Mouse (Mus musculus) heart, embryonic 14.5 days (tissue): Measurements from ENCODE around the gene Col6a6. TPM values are rescaled to one million over a fixed set of nuclear protein-coding genes. Genes with fewer than 3 reads are reported as not detected.

Experiments
- ATAC-seq: fragments of 200-750 bp; cut with Nextera tagmentation; 2 replicates; pipeline ENCODE4 v1.8.0; 2017; ENCODE audit warnings: low read depth, moderate TSS enrichment; ENCODE audit not compliant: insufficient number of reproducible peaks, insufficient read depth, low FRiP score
- H3K27ac ChIP-seq, 2 experiments: fragments of 200-500 bp in 1 of 2; fragments of 300-500 bp in 1 of 2; sonication (generic) in 1 of 2; replicated peaks in 1 of 2; 2 replicates each; pipeline ENCODE4 v1.5.1; 2012 to 2014; ENCODE audit warnings: low read depth in 2 of 2, low read length in 2 of 2, control low read depth in 1 of 2, mild to moderate bottlenecking in 1 of 2, mixed read lengths in 1 of 2; ENCODE audit not compliant: control insufficient read depth in 1 of 2, insufficient read depth in 1 of 2
- H3K27me3 ChIP-seq: fragments of 300-500 bp; sonication (generic); 2 replicates; pipeline ENCODE4 v1.6.1; 2014; ENCODE audit warnings: mild to moderate bottlenecking, low read length, control low read depth; ENCODE audit not compliant: control insufficient read depth, insufficient read depth
- H3K36me3 ChIP-seq: fragments of 300-500 bp; sonication (generic); 2 replicates; pipeline ENCODE4 v1.6.1; 2014; ENCODE audit warnings: mild to moderate bottlenecking, control low read depth, low read length, mixed read lengths; ENCODE audit not compliant: control insufficient read depth, insufficient read depth
- H3K4me1 ChIP-seq, 2 experiments: fragments of 200-500 bp in 1 of 2; fragments of 300-500 bp in 1 of 2; sonication (generic) in 1 of 2; 2 replicates each; pipeline ENCODE4 v1.6.1; 2012 to 2014; ENCODE audit warnings: low read length in 2 of 2, control low read depth in 1 of 2, mixed read lengths in 1 of 2; ENCODE audit not compliant: control insufficient read depth in 2 of 2, insufficient read depth in 2 of 2
- H3K4me2 ChIP-seq: fragments of 300-500 bp; sonication (generic); 2 replicates; pipeline ENCODE4 v1.6.1; 2014; ENCODE audit warnings: mild to moderate bottlenecking, low read length
- H3K4me3 ChIP-seq, 2 experiments: fragments of 200-500 bp in 1 of 2; fragments of 300-500 bp in 1 of 2; sonication (generic) in 1 of 2; 2 replicates each; pipeline ENCODE4 v1.5.1; 2012 to 2014; ENCODE audit warnings: low read length in 2 of 2, mild to moderate bottlenecking in 2 of 2, control low read depth in 1 of 2, low read depth in 1 of 2, moderate library complexity in 1 of 2; ENCODE audit not compliant: control insufficient read depth in 1 of 2, insufficient read depth in 1 of 2
- H3K9ac ChIP-seq: fragments of 300-500 bp; sonication (generic); 2 replicates; pipeline ENCODE4 v1.6.1; 2014; ENCODE audit warnings: mild to moderate bottlenecking, low read length
- H3K9me3 ChIP-seq: fragments of 300-500 bp; sonication (generic); 2 replicates; pipeline ENCODE4 v1.6.1; 2016; ENCODE audit warnings: low read length, control low read depth; ENCODE audit not compliant: control insufficient read depth
- whole genome bisulfite sequencing: fragments of 180-500 bp; shearing (Covaris S2); extraction: QIAGEN DNeasy Blood & Tissue Kit; methylation state at CpG from one replicate; pipeline ENCODE4 v1.1.7; 2014; 5-methylcytosine and 5-hydroxymethylcytosine counted together
- polyA plus RNA-seq: library from polyadenylated mRNA; unstranded; fragments of >200 nt; fragmentation: Nextera tagmentation; extraction: Ambion mirVana; gene quantifications from 2 replicates; pipeline ENCODE4 v1.2.1, GENCODE M21; 2014

Gene Col6a6
- polyA plus RNA-seq, 1 experiment from 2014 or later, result 4.2 TPM

- WGBS, result 76% methylated on average over 4 of the region's 4 CpGs
- H3K4me2 ChIP-seq, result no peak overlapping the region
- H3K4me1 ChIP-seq, result peaks cover 4 to 20% of the 10 kb centered on the region in 2 experiments
- H3K27ac ChIP-seq, result no peak overlapping the region
- no peaks in the 10 kb centered on the region for H3K27me3 ChIP-seq
- H3K9me3 ChIP-seq, result no peaks in the 10 kb centered on the region
- no peak overlapping the region for H3K9ac ChIP-seq
- ATAC-seq, result no peak
- no peaks in the 10 kb centered on the region for H3K36me3 ChIP-seq
- H3K4me3 ChIP-seq, result no peak overlapping the region
These were observed 43.9 kb downstream of the Col6a6 start for GRCm38 (mm10) chr9:105784026-105784425.

GRCm38 (mm10) chr9:105780696-105781095 is 47.3 kb downstream of the Col6a6 start:
- no peak for ATAC-seq
- Histone ChIP-seq H3K9me3 (no peaks in the 10 kb centered on the region), H3K9ac (no peak overlapping the region), H3K4me1 (no peaks in the 10 kb centered on the region), H3K27me3 (no peaks in the 10 kb centered on the region), H3K36me3 (no peaks in the 10 kb centered on the region), H3K4me3 (no peak overlapping the region), H3K27ac (no peak overlapping the region), H3K4me2 (no peak overlapping the region)
- WGBS, result 80% methylated on average over 15 of the region's 15 CpGs

- Histone ChIP-seq H3K9ac (no peak overlapping the region), H3K4me3 (no peak overlapping the region), H3K9me3 (no peaks in the 10 kb centered on the region), H3K4me2 (no peak overlapping the region), H3K36me3 (no peaks in the 10 kb centered on the region), H3K27me3 (no peaks in the 10 kb centered on the region), H3K27ac (no peak overlapping the region), H3K4me1 (peaks cover 0 to 4% of the 10 kb centered on the region in 2 experiments; a peak in 1 of 4 replicates)
- ATAC-seq, result no peak
- WGBS, result 86% methylated on average over 6 of the region's 6 CpGs
These were observed 49.2 kb downstream of the Col6a6 start for GRCm38 (mm10) chr9:105778741-105779140.

GRCm38 (mm10) chr9:105774878-105775277 is 53.1 kb downstream of the Col6a6 start:
- no peak overlapping the region for H3K4me2 ChIP-seq
- H3K9me3 ChIP-seq, result no peaks in the 10 kb centered on the region
- WGBS, result 54% methylated on average over 7 of the region's 7 CpGs
- ATAC-seq, result no peak
- H3K36me3 ChIP-seq, result no peaks in the 10 kb centered on the region
- H3K9ac ChIP-seq, result no peak overlapping the region
- H3K4me3 ChIP-seq, result no peak overlapping the region
- no peaks in the 10 kb centered on the region for H3K27me3 ChIP-seq
- H3K27ac ChIP-seq, result 0 out of 4 replicates have a peak overlapping the region, but pooled peaks of 1 of the 2 experiments have one; percentile 44
- H3K4me1 ChIP-seq, result peaks cover 11 to 15% of the 10 kb centered on the region in 2 experiments

- Histone ChIP-seq H3K9me3 (no peaks in the 10 kb centered on the region), H3K27me3 (no peaks in the 10 kb centered on the region), H3K4me3 (no peak overlapping the region), H3K27ac (peak overlapping the region; percentile 8 to 33; a peak in 2 of 4 replicates), H3K4me1 (peaks cover 11 to 15% of the 10 kb centered on the region in 2 experiments), H3K4me2 (no peak overlapping the region), H3K36me3 (no peaks in the 10 kb centered on the region), H3K9ac (no peak overlapping the region)
- WGBS, result 90% methylated on average over 19 of the region's 19 CpGs
- no peak for ATAC-seq
These were observed 53.6 kb downstream of the Col6a6 start for GRCm38 (mm10) chr9:105774321-105774720.

- WGBS, result 77% methylated on average over 3 of the region's 3 CpGs
- H3K9me3 ChIP-seq, result no peaks in the 10 kb centered on the region
- ATAC-seq, result no peak
- no peaks in the 10 kb centered on the region for H3K36me3 ChIP-seq
- no peak overlapping the region for H3K27ac ChIP-seq
- no peaks in the 10 kb centered on the region for H3K27me3 ChIP-seq
- no peak overlapping the region for H3K4me3 ChIP-seq
- no peak overlapping the region for H3K4me2 ChIP-seq
- peaks cover 11 to 15% of the 10 kb centered on the region in 2 experiments for H3K4me1 ChIP-seq
- H3K9ac ChIP-seq, result no peak overlapping the region
These were observed 56.6 kb downstream of the Col6a6 start for GRCm38 (mm10) chr9:105771380-105771779.

- Histone ChIP-seq H3K9ac (no peak overlapping the region), H3K36me3 (no peaks in the 10 kb centered on the region), H3K27ac (peak overlapping the region; percentile 21 to 47; a peak in 2 of 4 replicates), H3K4me1 (peaks cover 11 to 15% of the 10 kb centered on the region in 2 experiments), H3K9me3 (no peaks in the 10 kb centered on the region), H3K27me3 (no peaks in the 10 kb centered on the region), H3K4me3 (no peak overlapping the region), H3K4me2 (no peak overlapping the region)
- ATAC-seq, result no peak
- WGBS, result 37% methylated on average over 7 of the region's 7 CpGs
These were observed 57.3 kb downstream of the Col6a6 start for GRCm38 (mm10) chr9:105770690-105771089.

- no peak for ATAC-seq
- no peaks in the 10 kb centered on the region for H3K9me3 ChIP-seq
- H3K4me3 ChIP-seq, result no peak overlapping the region
- H3K4me2 ChIP-seq, result no peak overlapping the region
- 72% methylated on average over 2 of the region's 2 CpGs for WGBS
- no peaks in the 10 kb centered on the region for H3K36me3 ChIP-seq
- H3K27ac ChIP-seq, result no peak overlapping the region
- no peaks in the 10 kb centered on the region for H3K27me3 ChIP-seq
- H3K4me1 ChIP-seq, result peaks cover 11 to 13% of the 10 kb centered on the region in 2 experiments
- no peak overlapping the region for H3K9ac ChIP-seq
These were observed 62.1 kb downstream of the Col6a6 start for GRCm38 (mm10) chr9:105765891-105766290.
